Mouse (Mus musculus) B cell, adult 67 days (primary cell): Measurements from ENCODE around the gene Zfp42. TPM values are rescaled to one million over a fixed set of nuclear protein-coding genes. Genes with fewer than 3 reads are reported as not detected.

ENCODE experiments used
- total RNA-seq, 2 experiments: library from RNA; stranded (reverse); gene quantifications; 4 replicates each; pipeline ENCODE4 v1.2.4; 2023

The Zfp42 gene
- total RNA-seq, result not detected

DNA sequence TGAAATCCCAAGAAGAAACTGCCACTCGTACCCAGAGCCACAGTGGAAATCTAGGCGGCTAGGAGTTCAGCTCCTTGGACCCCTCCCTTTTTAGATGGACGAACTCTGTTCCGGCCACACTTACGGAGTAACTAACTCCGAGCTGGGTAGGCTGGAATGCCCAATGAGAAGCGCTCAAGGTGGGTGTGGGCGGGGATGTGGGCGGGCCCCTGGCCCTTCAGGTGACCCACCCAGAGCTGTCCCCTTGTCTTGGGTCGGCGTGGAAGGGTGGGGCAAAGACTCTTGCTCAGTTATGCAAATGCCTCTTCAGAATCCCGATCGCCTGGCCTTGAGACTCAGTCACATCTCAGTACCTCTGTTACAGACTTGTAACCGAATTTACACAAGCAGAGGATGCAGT lies at the start of gene Zfp42:
Gene Zfp42, minus strand, starts transcription at position 85 of the 400 bp plus-strand sequence.

Other genes starting within 250 kb of the Zfp42 start
- not detected for gene Triml1, start 165.5 kb downstream of the Zfp42 start, total RNA-seq
- not detected for gene Triml2, start 126.4 kb downstream of the Zfp42 start, total RNA-seq
- not detected for gene Adam26b, start 221.1 kb upstream of the Zfp42 start, total RNA-seq